Mouse (Mus musculus) layer of hippocampus, adult 2 months (tissue): ENCODE measurements around the gene Lta. TPM values are rescaled to one million over a fixed set of nuclear protein-coding genes. Genes with fewer than 3 reads are reported as not detected.

Experiments used
- DNase-seq, 2 experiments: peaks; one replicate each; pipeline ENCODE4 v3.0.0; 2022; ENCODE audit warnings: low spot score in 2 of 2
- H3K27ac ChIP-seq: fragments of 200-600 bp; 2 replicates; pipeline ENCODE4 v1.8.1; 2022
- H3K4me3 ChIP-seq: fragments of 200-600 bp; 2 replicates; pipeline ENCODE4 v1.8.1; 2022; ENCODE audit warnings: mild to moderate bottlenecking
- CTCF ChIP-seq: fragments of 200-600 bp; conservative IDR thresholded peaks from 2 replicates; pipeline ENCODE4 v1.8.1; 2022; ENCODE audit warnings: antibody characterized with exemption, mild to moderate bottlenecking, moderate library complexity
- total RNA-seq, 2 experiments: library from RNA; stranded (reverse); gene quantifications; 2 replicates each; pipeline ENCODE4 v1.2.3; 2021

The Lta gene
- total RNA-seq, 2 experiments from 2014 or later = 0.54 to 0.59 TPM

- DNase-seq = no peak
- Histone ChIP-seq H3K27ac (no peak overlapping the region), H3K4me3 (peak overlapping the region; percentile 50)
- TF ChIP-seq CTCF = no peak
Measured at GRCm38 (mm10) chr17:35194844-35195630, 10.1 kb downstream of the Lta start.

GRCm38 (mm10) chr17:35193881-35194843, 11.0 kb downstream of the Lta start, which contains the start of gene Ltb:
TSS of gene Ltb (plus strand) at chr17:35194439.
- DNase-seq = no peak
- Histone ChIP-seq H3K4me3 (no peak within 1 kb of the TSS), H3K27ac (no peak within 1 kb of the TSS)
- no peak for TF ChIP-seq CTCF

GRCm38 (mm10) chr17:35192924-35193323, 12.2 kb downstream of the Lta start:
- no peak overlapping the region for H3K4me3 ChIP-seq
- no peak for TF ChIP-seq CTCF
- H3K27ac ChIP-seq = no peak overlapping the region
- DNase-seq = no peak

GRCm38 (mm10) chr17:35191723-35192122, 13.4 kb downstream of the Lta start:
- no peak for DNase-seq
- no peak overlapping the region for H3K4me3 ChIP-seq
- peak; percentile 29 for TF ChIP-seq CTCF

GRCm38 (mm10) chr17:35190096-35190495, 15.1 kb downstream of the Lta start:
- no peak for DNase-seq
- Histone ChIP-seq H3K27ac (peak overlapping the region; percentile 47; the same call in 1 of the 2 replicates), H3K4me3 (no peak overlapping the region)
- no peak for TF ChIP-seq CTCF

More at GRCm38 (mm10) chr17:35191723-35192122, 13.4 kb downstream of the Lta start:
- H3K27ac ChIP-seq = no peak overlapping the region

GRCm38 (mm10) chr17:35189186-35189585, 16.0 kb downstream of the Lta start:
- DNase-seq = no peak
- TF ChIP-seq CTCF = no peak
- Histone ChIP-seq H3K27ac (peak overlapping the region; percentile 47; the same call in 1 of the 2 replicates), H3K4me3 (no peak overlapping the region)

- no peak for TF ChIP-seq CTCF
- H3K4me3 ChIP-seq = no peak within 1 kb of the TSS
- H3K27ac ChIP-seq = no peak within 1 kb of the TSS
- no peak for DNase-seq
Measured at GRCm38 (mm10) chr17:35187959-35188610, 17.1 kb downstream of the Lta start, which contains the start of gene Lst1. TSS of gene Lst1 (minus strand) at chr17:35188439.

- TF ChIP-seq CTCF = no peak
Measured at GRCm38 (mm10) chr17:35187345-35187744, 17.8 kb downstream of the Lta start.

GRCm38 (mm10) chr17:35186681-35187080, 18.5 kb downstream of the Lta start:
- no peak for TF ChIP-seq CTCF
- H3K27ac ChIP-seq = peak overlapping the region; percentile 74; the same call in 1 of the 2 replicates
- no peak for DNase-seq
- H3K4me3 ChIP-seq = peak overlapping the region; percentile 52

More at GRCm38 (mm10) chr17:35187345-35187744, 17.8 kb downstream of the Lta start:
- Histone ChIP-seq H3K27ac (no peak overlapping the region), H3K4me3 (no peak overlapping the region)
- DNase-seq = no peak

GRCm38 (mm10) chr17:35185639-35186611, 19.2 kb downstream of the Lta start:
- peak overlapping the region; percentile 52 for H3K4me3 ChIP-seq
- 0 out of 2 replicates have a peak overlapping the region, but pooled peaks have one; percentile 28 for H3K27ac ChIP-seq
- no peak for TF ChIP-seq CTCF
- no peak for DNase-seq

- no peak overlapping the region for H3K4me3 ChIP-seq
- no peak for DNase-seq
- H3K27ac ChIP-seq = no peak overlapping the region
- no peak for TF ChIP-seq CTCF
Measured at GRCm38 (mm10) chr17:35180093-35180492, 25.1 kb downstream of the Lta start.
